Mouse (Mus musculus) hematopoietic stem cell, adult 5-6 weeks (primary cell): ENCODE measurements around the gene Mon2. TPM values are rescaled to one million over a fixed set of nuclear protein-coding genes. Genes with fewer than 3 reads are reported as not detected.

Source experiments
- ATAC-seq, 2 experiments: fragments of 125-278 bp in 1 of 2; replicated peaks in 1 of 2; 2 replicates each; pipeline ENCODE4 v1.8.0; 2016 to 2017; ENCODE audit warnings: inconsistent platforms in 2 of 2, mild to moderate bottlenecking in 2 of 2, moderate number of reproducible peaks in 2 of 2, low read depth in 1 of 2, moderate TSS enrichment in 1 of 2; ENCODE audit not compliant: low FRiP score in 2 of 2, poor library complexity in 2 of 2, severe bottlenecking in 2 of 2, insufficient read depth in 1 of 2, low TSS enrichment in 1 of 2
- total RNA-seq: library from RNA; stranded (forward); fragments of 172-1452, 232-1000 nt; gene quantifications from 2 replicates; pipeline ENCODE4 v1.2.3, GENCODE M21; 2017

Gene Mon2
- total RNA-seq, 1 experiment from 2014 or later = 69.5 TPM

DNA sequence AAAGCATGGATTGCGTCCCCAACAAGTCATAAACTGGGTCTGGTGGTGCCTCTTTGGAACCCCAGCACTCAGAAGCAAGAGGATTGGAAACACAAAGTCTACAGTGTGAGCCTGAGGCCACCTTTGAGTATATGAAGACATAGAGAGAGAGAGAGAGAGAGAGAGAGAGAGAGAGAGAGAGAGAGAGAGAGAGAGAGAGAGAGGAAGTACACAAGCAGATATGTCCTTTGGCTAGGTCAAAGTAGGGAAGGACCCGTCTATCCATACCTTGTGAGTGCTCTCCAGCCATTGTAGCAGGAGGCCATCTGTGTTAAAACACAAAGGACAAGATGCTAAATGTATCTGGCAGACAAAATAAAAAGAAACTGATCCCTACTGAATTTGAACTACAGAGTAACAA, 118.4 kb downstream of the Mon2 start:
- no peak for ATAC-seq

DNA sequence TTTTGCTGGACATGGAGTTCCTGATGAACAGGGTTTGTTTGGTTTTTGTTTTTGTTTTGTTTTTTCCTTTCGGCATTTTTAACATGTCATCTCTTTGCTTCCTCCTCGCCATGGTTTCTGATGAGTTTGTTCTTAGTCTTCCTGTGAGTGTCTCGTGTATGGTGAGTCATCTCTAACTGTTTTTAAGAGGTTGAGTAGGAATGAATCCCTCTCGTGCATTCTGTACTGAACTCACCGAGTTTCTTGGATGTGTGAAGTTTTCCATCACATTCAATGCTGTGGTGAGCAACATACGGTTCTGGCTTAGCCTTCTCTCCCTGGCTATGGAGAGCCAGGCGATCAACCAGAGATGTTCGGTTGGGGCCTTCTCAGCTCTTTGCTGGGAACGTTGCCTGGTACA, 122.7 kb downstream of the Mon2 start:
- no peak for ATAC-seq

DNA sequence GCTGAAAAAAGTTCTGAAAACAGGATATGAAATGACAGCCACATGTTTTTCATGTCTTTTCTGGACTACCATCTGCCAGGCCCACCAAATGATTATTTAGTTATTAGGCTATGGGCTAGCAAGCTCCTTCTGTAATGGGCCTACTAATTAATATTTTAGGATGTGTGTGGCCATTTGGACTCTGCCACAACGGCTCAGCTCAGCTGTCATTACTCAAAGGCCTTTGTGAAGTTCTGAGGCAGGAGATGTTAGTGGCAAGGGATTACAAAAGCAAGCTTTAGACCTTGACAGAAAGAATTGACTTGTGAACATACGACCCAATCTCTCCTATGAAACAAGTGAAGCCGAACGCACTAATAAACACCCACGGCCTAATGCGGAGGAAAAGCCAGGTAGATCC, 125.3 kb downstream of the Mon2 start:
- ATAC-seq = no peak

GRCm38 (mm10) chr10:122944888-122945287, 131.4 kb downstream of the Mon2 start:
- 0 out of 4 replicates have a peak, but pooled peaks have one; percentile 42 to 56 for ATAC-seq

GRCm38 (mm10) chr10:122943824-122944223, 132.5 kb downstream of the Mon2 start:
- ATAC-seq = no peak

GRCm38 (mm10) chr10:122942771-122943170, 133.5 kb downstream of the Mon2 start:
- no peak for ATAC-seq

Other genes starting within 250 kb of the Mon2 start
- gene Usp15, start 120.5 kb upstream of the Mon2 start, total RNA-seq = 240 and 278 TPM in 2 replicates
- not detected in 2 replicates for gene Fam19a2, start 187.5 kb upstream of the Mon2 start, total RNA-seq